Mouse (Mus musculus): ENCODE measurements around the gene Atp7a. TPM values are rescaled to one million over a fixed set of nuclear protein-coding genes. Genes with fewer than 3 reads are reported as not detected.
"Not testable (repeated sequence)": the region's sequence is repeated elsewhere in the genome, so short reads cannot be mapped to it uniquely, and the experiment has no call there.

Atp7a gene
- polyA plus RNA-seq, 1 experiment from 2014 or later: 30.1 TPM

DNA sequence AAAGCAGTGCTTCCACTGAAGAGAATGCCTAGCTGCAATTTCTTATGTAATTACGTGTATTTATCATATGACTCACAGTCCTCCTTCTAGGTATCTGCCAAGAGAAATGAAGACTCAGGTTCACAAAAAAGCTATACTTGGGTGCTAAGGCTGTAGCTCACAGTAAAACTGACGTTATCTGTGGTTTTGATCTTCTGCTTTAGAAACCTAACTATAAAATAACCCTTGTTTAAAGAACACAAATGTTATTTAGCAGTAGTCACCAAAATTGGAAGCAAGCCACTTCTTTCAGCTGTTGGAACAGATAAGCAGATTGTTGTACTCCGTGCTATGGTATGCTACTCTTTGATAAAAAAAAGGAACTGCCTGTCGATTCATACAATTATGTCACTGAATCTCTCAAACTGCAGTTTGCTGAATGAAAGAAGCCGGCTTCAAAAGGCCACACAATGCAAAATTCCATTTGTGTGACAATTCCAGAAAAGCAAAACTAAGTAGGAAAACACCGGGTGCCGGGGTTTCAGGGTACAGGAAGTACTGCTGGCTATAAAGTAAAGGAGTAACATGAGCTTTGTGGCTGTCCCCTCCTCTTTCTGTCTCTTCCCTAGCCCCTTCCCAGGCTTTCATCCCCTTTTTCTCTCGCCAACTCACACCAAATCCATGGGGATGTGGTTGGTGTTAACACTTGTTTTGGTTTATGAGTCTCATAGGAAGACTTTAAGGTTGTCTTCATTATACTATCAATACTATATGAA lies 17.0 kb downstream of the Atp7a start:
- no peak overlapping the region for H3K4me3 ChIP-seq (ENCODE audit: low read depth, low read length)
- H3K9ac ChIP-seq (ENCODE audit: low read length): no peak overlapping the region
- ATAC-seq (replicated peaks; ENCODE audit: low FRiP score, low TSS enrichment, low read depth) (no peak), DNase-seq (ENCODE audit: low spot score) (no peak)
- H3K36me3 ChIP-seq (ENCODE audit: control insufficient read depth, insufficient read depth, low read length): no peaks in the 10 kb centered on the region
- no peaks in the 10 kb centered on the region for H3K27me3 ChIP-seq (replicated peaks; ENCODE audit: control insufficient read depth, insufficient read depth, low read length)
- no peak overlapping the region for H3K27ac ChIP-seq (ENCODE audit: low read depth)
- H3K4me2 ChIP-seq (ENCODE audit: low read length): no peak overlapping the region; the same call in 1 of the 2 replicates
- WGBS: 45% methylated on average over 8 of the region's 8 CpGs
- peaks cover 5% of the 10 kb centered on the region for H3K4me1 ChIP-seq (replicated peaks; ENCODE audit: control insufficient read depth, insufficient read depth, low read length)
- H3K9me3 ChIP-seq (ENCODE audit: control insufficient read depth, low read length): no peaks in the 10 kb centered on the region

DNA sequence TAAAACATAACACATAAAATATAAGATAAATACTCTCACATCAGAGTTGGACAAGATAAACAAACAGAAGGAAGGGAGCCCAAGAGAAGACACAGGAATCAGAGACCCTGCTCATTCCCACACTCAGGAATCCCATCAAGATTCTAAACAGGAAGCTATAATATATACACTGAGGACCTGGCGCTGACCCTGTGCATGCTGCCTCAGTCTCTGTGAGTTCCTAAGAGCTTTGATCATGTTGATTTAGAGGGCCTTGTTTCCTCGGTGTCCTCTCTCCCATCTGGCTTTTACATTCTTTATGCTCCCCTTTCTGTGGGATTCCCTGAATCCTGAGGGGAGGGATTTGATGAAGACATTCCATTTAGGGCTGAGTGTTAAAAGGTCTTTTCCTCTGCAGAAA lies 18.4 kb downstream of the Atp7a start:
- no peak overlapping the region for H3K4me3 ChIP-seq (ENCODE audit: low read depth, low read length)
- H3K27me3 ChIP-seq (replicated peaks; ENCODE audit: control insufficient read depth, insufficient read depth, low read length): no peaks in the 10 kb centered on the region
- peak; percentile 62 for ATAC-seq (replicated peaks; ENCODE audit: low FRiP score, low TSS enrichment, low read depth)
- H3K27ac ChIP-seq (ENCODE audit: low read depth): peak overlapping the region; percentile 54; the same call in 1 of the 2 replicates
- H3K4me2 ChIP-seq (ENCODE audit: low read length): peak overlapping the region; percentile 32; the same call in 1 of the 2 replicates
- H3K9ac ChIP-seq (ENCODE audit: low read length): no peak overlapping the region
- 23% methylated on average over 2 of the region's 2 CpGs for WGBS
- no peak for DNase-seq (ENCODE audit: low spot score)
- peaks cover 5% of the 10 kb centered on the region for H3K4me1 ChIP-seq (replicated peaks; ENCODE audit: control insufficient read depth, insufficient read depth, low read length)
- H3K36me3 ChIP-seq (ENCODE audit: control insufficient read depth, insufficient read depth, low read length): no peaks in the 10 kb centered on the region
- no peaks in the 10 kb centered on the region for H3K9me3 ChIP-seq (ENCODE audit: control insufficient read depth, low read length)

DNA sequence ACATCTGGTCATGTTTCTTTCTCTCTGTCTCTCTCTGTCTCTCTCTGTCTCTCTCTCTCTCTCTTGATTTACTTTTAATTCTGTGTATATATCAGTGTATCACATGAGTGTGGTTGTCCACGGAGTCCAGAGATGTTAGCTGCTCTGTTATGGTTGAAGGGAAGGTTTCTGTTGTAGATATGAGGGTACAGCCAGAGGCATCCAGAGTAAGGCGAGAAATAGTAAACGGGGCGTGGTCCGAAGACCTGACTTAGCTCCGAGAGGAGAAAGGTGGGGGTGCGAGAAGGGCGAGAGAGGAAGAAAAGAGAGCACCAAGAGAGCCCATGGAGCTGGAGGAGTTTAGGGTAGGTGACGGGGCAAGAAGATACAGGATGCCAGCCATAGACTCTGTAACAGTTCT lies 18.9 kb downstream of the Atp7a start:
- no peaks in the 10 kb centered on the region for H3K9me3 ChIP-seq (ENCODE audit: control insufficient read depth, low read length)
- 44% methylated on average over 9 of the region's 9 CpGs for WGBS
- H3K36me3 ChIP-seq (ENCODE audit: control insufficient read depth, insufficient read depth, low read length): no peaks in the 10 kb centered on the region
- ATAC-seq (replicated peaks; ENCODE audit: low FRiP score, low TSS enrichment, low read depth) (peak; percentile 32; the same call in 1 of the 2 replicates), DNase-seq (ENCODE audit: low spot score) (no peak)
- peak overlapping the region; percentile 32 for H3K4me2 ChIP-seq (ENCODE audit: low read length)
- no peak overlapping the region for H3K9ac ChIP-seq (ENCODE audit: low read length)
- H3K4me1 ChIP-seq (replicated peaks; ENCODE audit: control insufficient read depth, insufficient read depth, low read length): peaks cover 5% of the 10 kb centered on the region
- no peaks in the 10 kb centered on the region for H3K27me3 ChIP-seq (replicated peaks; ENCODE audit: control insufficient read depth, insufficient read depth, low read length)
- peak overlapping the region; percentile 54; the same call in 1 of the 2 replicates for H3K27ac ChIP-seq (ENCODE audit: low read depth)
- 0 out of 2 replicates have a peak overlapping the region, but pooled peaks have one; percentile 2 for H3K4me3 ChIP-seq (ENCODE audit: low read depth, low read length)

DNA sequence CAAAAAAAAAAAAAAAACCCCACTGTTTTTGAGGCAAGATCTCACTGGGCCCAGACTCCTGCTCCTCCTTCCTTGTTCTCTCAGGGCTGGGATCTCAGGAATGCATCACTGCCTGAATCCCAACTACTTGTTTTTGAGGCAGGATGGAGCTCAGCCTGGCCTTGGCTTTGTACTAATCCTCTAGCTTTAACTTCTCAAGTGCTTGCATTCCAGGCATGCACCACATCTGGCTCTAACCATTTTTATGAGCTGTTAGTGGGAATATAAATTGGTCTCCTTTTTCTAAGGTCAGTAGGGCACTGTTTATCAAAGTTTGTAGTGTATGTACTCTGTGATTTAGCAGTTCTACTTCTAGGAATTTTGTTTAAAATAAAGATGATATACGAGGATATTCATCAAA lies 21.1 kb downstream of the Atp7a start:
- Histone ChIP-seq H3K4me1 (replicated peaks; ENCODE audit: control insufficient read depth, insufficient read depth, low read length) (peaks cover 5% of the 10 kb centered on the region), H3K9ac (ENCODE audit: low read length) (no peak overlapping the region), H3K4me3 (ENCODE audit: low read depth, low read length) (no peak overlapping the region), H3K4me2 (ENCODE audit: low read length) (no peak overlapping the region), H3K9me3 (ENCODE audit: control insufficient read depth, low read length) (no peaks in the 10 kb centered on the region), H3K27ac (ENCODE audit: low read depth) (no peak overlapping the region), H3K36me3 (ENCODE audit: control insufficient read depth, insufficient read depth, low read length) (no peaks in the 10 kb centered on the region), H3K27me3 (replicated peaks; ENCODE audit: control insufficient read depth, insufficient read depth, low read length) (no peaks in the 10 kb centered on the region)
- no peak for ATAC-seq (replicated peaks; ENCODE audit: low FRiP score, low TSS enrichment, low read depth)
- DNase-seq (ENCODE audit: low spot score): no peak
- WGBS: 36% methylated on average over 1 of the region's 1 CpGs

DNA sequence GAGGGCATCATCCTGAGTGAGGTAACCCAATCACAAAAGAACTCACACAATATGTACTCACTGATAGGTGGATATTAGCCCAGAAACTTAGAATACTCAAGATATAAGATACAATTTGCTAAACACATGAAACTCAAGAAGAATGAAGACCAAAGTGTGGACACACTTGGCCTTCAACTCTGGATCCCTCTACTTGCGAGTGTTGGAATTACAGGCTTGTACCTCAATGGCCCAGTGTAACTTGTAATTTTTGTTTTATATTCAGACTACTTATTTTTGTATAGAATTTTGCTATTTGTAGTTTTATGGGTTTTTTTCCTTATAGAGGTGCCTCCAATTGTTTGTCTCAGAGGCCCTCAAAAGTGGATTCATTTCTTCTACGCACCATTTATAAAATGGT lies 50.8 kb downstream of the Atp7a start:
- not testable (repeated sequence) for H3K4me1 ChIP-seq (replicated peaks; ENCODE audit: control insufficient read depth, insufficient read depth, low read length); DNase-seq (ENCODE audit: low spot score); H3K9me3 ChIP-seq (ENCODE audit: control insufficient read depth, low read length); ATAC-seq (replicated peaks; ENCODE audit: low FRiP score, low TSS enrichment, low read depth); H3K4me2 ChIP-seq (ENCODE audit: low read length); H3K36me3 ChIP-seq (ENCODE audit: control insufficient read depth, insufficient read depth, low read length); H3K27me3 ChIP-seq (replicated peaks; ENCODE audit: control insufficient read depth, insufficient read depth, low read length); H3K9ac ChIP-seq (ENCODE audit: low read length); H3K27ac ChIP-seq (ENCODE audit: low read depth); H3K4me3 ChIP-seq (ENCODE audit: low read depth, low read length)
- WGBS: 88% methylated on average over 2 of the region's 2 CpGs

DNA sequence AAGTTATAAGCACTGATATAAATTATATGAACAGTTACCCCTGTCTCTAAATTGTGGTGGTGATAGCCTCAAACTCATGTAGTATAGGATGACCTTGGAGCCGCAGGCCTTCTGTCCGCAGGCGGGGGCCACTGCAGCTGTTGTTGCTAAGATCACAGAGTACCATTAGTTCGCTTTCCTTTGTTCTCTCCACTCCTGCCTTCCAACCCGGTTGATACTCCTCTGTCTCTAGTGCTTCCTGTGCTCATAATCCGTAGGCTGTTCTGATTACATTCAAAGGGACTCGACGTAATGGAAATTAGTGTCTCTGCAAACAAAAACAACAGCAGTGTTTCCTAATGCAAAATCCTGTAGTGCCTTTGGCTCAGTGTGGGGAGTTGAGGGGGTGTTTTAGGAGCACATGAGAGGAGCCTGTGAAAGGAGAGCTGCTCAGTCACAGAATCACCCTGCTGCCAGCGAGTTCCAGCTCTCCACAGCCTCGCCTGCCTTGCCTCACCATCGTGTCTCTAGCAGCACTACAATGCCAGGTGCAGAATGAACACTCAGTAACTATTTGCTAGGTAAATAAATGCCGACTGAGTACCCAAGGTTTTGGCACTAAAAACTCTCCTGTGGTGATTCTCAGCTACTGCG lies 53.9 kb downstream of the Atp7a start:
- Histone ChIP-seq H3K36me3 (ENCODE audit: control insufficient read depth, insufficient read depth, low read length) (no peaks in the 10 kb centered on the region), H3K27me3 (replicated peaks; ENCODE audit: control insufficient read depth, insufficient read depth, low read length) (no peaks in the 10 kb centered on the region), H3K4me2 (ENCODE audit: low read length) (no peak overlapping the region), H3K4me1 (replicated peaks; ENCODE audit: control insufficient read depth, insufficient read depth, low read length) (no peaks in the 10 kb centered on the region), H3K9ac (ENCODE audit: low read length) (no peak overlapping the region), H3K4me3 (ENCODE audit: low read depth, low read length) (no peak overlapping the region), H3K27ac (ENCODE audit: low read depth) (no peak overlapping the region), H3K9me3 (ENCODE audit: control insufficient read depth, low read length) (no peaks in the 10 kb centered on the region)
- no peak for ATAC-seq (replicated peaks; ENCODE audit: low FRiP score, low TSS enrichment, low read depth)
- 47% methylated on average over 13 of the region's 13 CpGs for WGBS
- DNase-seq (ENCODE audit: low spot score): no peak

DNA sequence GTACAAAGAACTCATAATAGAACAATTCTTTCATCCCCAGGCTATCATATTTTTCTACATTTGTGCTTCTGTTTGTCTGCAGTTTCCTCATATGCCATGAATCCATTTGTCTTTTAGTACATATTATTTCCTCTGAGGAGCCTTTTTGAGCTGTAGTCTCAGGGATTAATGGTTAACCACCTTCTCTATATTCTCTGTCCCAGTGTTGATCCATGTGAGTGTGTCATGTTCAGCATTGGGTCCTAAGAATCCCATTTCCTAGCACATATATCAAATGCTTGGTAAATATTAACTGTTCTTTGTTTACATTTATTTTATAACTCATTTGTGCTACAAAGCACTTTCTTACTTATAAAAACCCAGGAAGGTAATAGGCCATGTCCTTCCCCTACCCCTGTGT lies 55.4 kb downstream of the Atp7a start:
- Histone ChIP-seq H3K36me3 (ENCODE audit: control insufficient read depth, insufficient read depth, low read length) (no peaks in the 10 kb centered on the region), H3K9me3 (ENCODE audit: control insufficient read depth, low read length) (no peaks in the 10 kb centered on the region), H3K4me1 (replicated peaks; ENCODE audit: control insufficient read depth, insufficient read depth, low read length) (no peaks in the 10 kb centered on the region), H3K9ac (ENCODE audit: low read length) (no peak overlapping the region), H3K4me3 (ENCODE audit: low read depth, low read length) (no peak overlapping the region), H3K27ac (ENCODE audit: low read depth) (no peak overlapping the region), H3K27me3 (replicated peaks; ENCODE audit: control insufficient read depth, insufficient read depth, low read length) (no peaks in the 10 kb centered on the region), H3K4me2 (ENCODE audit: low read length) (no peak overlapping the region)
- DNase-seq (ENCODE audit: low spot score) (no peak), ATAC-seq (replicated peaks; ENCODE audit: low FRiP score, low TSS enrichment, low read depth) (no peak)

DNA sequence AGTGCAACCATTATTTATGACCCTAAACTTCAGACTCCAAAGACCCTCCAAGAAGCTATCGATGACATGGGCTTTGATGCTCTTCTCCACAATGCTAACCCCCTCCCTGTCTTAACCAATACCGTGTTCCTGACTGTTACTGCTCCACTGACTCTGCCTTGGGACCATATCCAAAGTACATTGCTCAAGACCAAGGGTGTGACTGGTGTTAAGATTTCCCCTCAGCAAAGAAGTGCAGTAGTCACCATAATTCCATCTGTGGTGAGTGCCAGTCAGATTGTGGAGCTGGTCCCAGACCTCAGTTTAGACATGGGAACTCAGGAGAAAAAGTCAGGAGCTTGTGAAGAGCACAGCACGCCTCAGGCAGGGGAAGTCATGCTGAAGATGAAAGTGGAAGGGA lies 58.1 kb downstream of the Atp7a start:
- H3K36me3 ChIP-seq (ENCODE audit: control insufficient read depth, insufficient read depth, low read length): peaks cover 3% of the 10 kb centered on the region; the same call in 1 of the 2 replicates
- 85% methylated on average over 3 of the region's 3 CpGs for WGBS
- no peak overlapping the region for H3K27ac ChIP-seq (ENCODE audit: low read depth)

DNA sequence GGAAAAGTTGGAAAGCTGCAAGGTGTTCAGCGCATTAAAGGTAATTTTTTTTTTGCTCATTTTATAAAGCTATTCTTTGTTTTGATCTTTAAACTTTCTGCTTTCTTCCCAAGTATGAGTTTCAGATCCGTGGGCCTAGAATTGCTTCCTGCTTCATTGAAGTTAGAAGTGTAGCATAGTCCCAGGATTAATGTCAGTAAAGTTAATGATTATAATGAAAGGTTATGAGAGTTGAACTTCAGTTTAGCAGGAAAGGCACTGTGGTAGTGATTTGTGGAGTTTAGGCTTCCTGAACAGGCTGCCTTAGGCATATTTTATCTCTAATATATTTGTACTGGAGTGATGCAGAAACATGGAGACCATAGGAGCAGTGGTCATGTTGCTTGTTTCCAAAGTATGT lies 58.5 kb downstream of the Atp7a start:
- H3K36me3 ChIP-seq (ENCODE audit: control insufficient read depth, insufficient read depth, low read length): peaks cover 3% of the 10 kb centered on the region; the same call in 1 of the 2 replicates
- H3K27ac ChIP-seq (ENCODE audit: low read depth): no peak overlapping the region
- DNase-seq (ENCODE audit: low spot score): no peak
- no peak overlapping the region for H3K4me3 ChIP-seq (ENCODE audit: low read depth, low read length)
- WGBS: 82% methylated on average over 2 of the region's 2 CpGs
- H3K4me1 ChIP-seq (replicated peaks; ENCODE audit: control insufficient read depth, insufficient read depth, low read length): no peaks in the 10 kb centered on the region
- H3K9me3 ChIP-seq (ENCODE audit: control insufficient read depth, low read length): no peaks in the 10 kb centered on the region
- no peak overlapping the region for H3K9ac ChIP-seq (ENCODE audit: low read length)
- no peak for ATAC-seq (replicated peaks; ENCODE audit: low FRiP score, low TSS enrichment, low read depth)
- no peaks in the 10 kb centered on the region for H3K27me3 ChIP-seq (replicated peaks; ENCODE audit: control insufficient read depth, insufficient read depth, low read length)
- H3K4me2 ChIP-seq (ENCODE audit: low read length): no peak overlapping the region

More for the DNA sequence above, 58.1 kb downstream of the Atp7a start:
- Histone ChIP-seq H3K9ac (ENCODE audit: low read length) (no peak overlapping the region), H3K9me3 (ENCODE audit: control insufficient read depth, low read length) (no peaks in the 10 kb centered on the region), H3K27me3 (replicated peaks; ENCODE audit: control insufficient read depth, insufficient read depth, low read length) (no peaks in the 10 kb centered on the region), H3K4me1 (replicated peaks; ENCODE audit: control insufficient read depth, insufficient read depth, low read length) (no peaks in the 10 kb centered on the region), H3K4me3 (ENCODE audit: low read depth, low read length) (no peak overlapping the region), H3K4me2 (ENCODE audit: low read length) (no peak overlapping the region)
- ATAC-seq (replicated peaks; ENCODE audit: low FRiP score, low TSS enrichment, low read depth): no peak
- no peak for DNase-seq (ENCODE audit: low spot score)

All from intestine, embryonic 14.5 days (tissue).